Mouse (Mus musculus) Muller cell, postnatal 12 days (primary cell): ENCODE data around the gene Sim2.

Source experiments
- DNase-seq: peaks from one replicate; pipeline ENCODE4 v3.0.0-alpha.2; 2015; ENCODE audit errors: inconsistent ontology term

The Sim2 gene

GRCm38 (mm10) chr16:94084711-94085602 is at the start of gene Sim2:
Gene Sim2 (plus strand): TSS chr16:94084931.
- DNase-seq: no peak

- no peak for DNase-seq
These were observed 47.5 kb upstream of the Sim2 start for GRCm38 (mm10) chr16:94037280-94037679.

- no peak for DNase-seq
These were observed 46.3 kb upstream of the Sim2 start for GRCm38 (mm10) chr16:94038272-94038985.

GRCm38 (mm10) chr16:94038986-94039341 is 45.8 kb upstream of the Sim2 start:
- DNase-seq: no peak

- no peak for DNase-seq
These were observed 44.2 kb upstream of the Sim2 start for GRCm38 (mm10) chr16:94040485-94040884.

GRCm38 (mm10) chr16:94041065-94041712 is 43.5 kb upstream of the Sim2 start:
- no peak for DNase-seq

GRCm38 (mm10) chr16:94043797-94044196 is 40.9 kb upstream of the Sim2 start:
- DNase-seq: no peak

- DNase-seq: no peak
These were observed 39.7 kb upstream of the Sim2 start for GRCm38 (mm10) chr16:94044996-94045395.

GRCm38 (mm10) chr16:94050368-94050767 is 34.4 kb upstream of the Sim2 start:
- DNase-seq: no peak

GRCm38 (mm10) chr16:94055176-94055575 is 29.6 kb upstream of the Sim2 start:
- peak; percentile 75 for DNase-seq

GRCm38 (mm10) chr16:94055576-94055975 is 29.2 kb upstream of the Sim2 start:
- no peak for DNase-seq

- DNase-seq: peak; percentile 77
These were observed 24.9 kb upstream of the Sim2 start for GRCm38 (mm10) chr16:94059820-94060219.

- DNase-seq: no peak
These were observed 20.5 kb upstream of the Sim2 start for GRCm38 (mm10) chr16:94064211-94064610.

- no peak for DNase-seq
These were observed 18.7 kb upstream of the Sim2 start for GRCm38 (mm10) chr16:94065728-94066674.

- no peak for DNase-seq
These were observed 18.0 kb upstream of the Sim2 start for GRCm38 (mm10) chr16:94066771-94067170.

- DNase-seq: no peak
These were observed 17.5 kb upstream of the Sim2 start for GRCm38 (mm10) chr16:94067280-94067679.

GRCm38 (mm10) chr16:94069061-94069460 is 15.7 kb upstream of the Sim2 start:
- no peak for DNase-seq

GRCm38 (mm10) chr16:94070920-94071319 is 13.8 kb upstream of the Sim2 start:
- DNase-seq: no peak

- no peak for DNase-seq
These were observed 13.3 kb upstream of the Sim2 start for GRCm38 (mm10) chr16:94071468-94071867.

GRCm38 (mm10) chr16:94075362-94076027 is 9.2 kb upstream of the Sim2 start:
- DNase-seq: peak; percentile 79
